Mouse (Mus musculus) forebrain, postnatal 0 days (tissue): ENCODE results near the gene Slc22a3. TPM values are rescaled to one million over a fixed set of nuclear protein-coding genes. Genes with fewer than 3 reads are reported as not detected.

ENCODE experiments used
- ATAC-seq: fragments of 200-750 bp; cut with Nextera tagmentation; 2 replicates; pipeline ENCODE4 v1.8.0; 2017; ENCODE audit warnings: mild to moderate bottlenecking, moderate library complexity
- DNase-seq: peaks from one replicate; pipeline ENCODE4 v3.0.0-alpha.2; 2015
- H3K27ac ChIP-seq: fragments of 300-500 bp; sonication (generic); 2 replicates; pipeline ENCODE4 v1.5.1; 2014; ENCODE audit warnings: low read depth, mild to moderate bottlenecking, antibody characterized with exemption, low read length, moderate library complexity, mixed read lengths
- H3K27me3 ChIP-seq: fragments of 300-500 bp; sonication (generic); 2 replicates; pipeline ENCODE4 v1.6.1; 2014; ENCODE audit warnings: mild to moderate bottlenecking, low read length, mixed read lengths; ENCODE audit not compliant: insufficient read depth
- H3K36me3 ChIP-seq: fragments of 300-500 bp; sonication (generic); 2 replicates; pipeline ENCODE4 v1.6.1; 2014; ENCODE audit warnings: mild to moderate bottlenecking, moderate library complexity; ENCODE audit not compliant: insufficient read depth
- H3K4me1 ChIP-seq: fragments of 300-500 bp; sonication (generic); 2 replicates; pipeline ENCODE4 v1.6.1; 2014; ENCODE audit warnings: antibody characterized with exemption; ENCODE audit not compliant: insufficient read depth
- H3K4me2 ChIP-seq: fragments of 300-500 bp; sonication (generic); 2 replicates; pipeline ENCODE4 v1.6.1; 2014; ENCODE audit warnings: low read depth, mild to moderate bottlenecking, moderate library complexity
- H3K4me3 ChIP-seq: fragments of 300-500 bp; sonication (generic); 2 replicates; pipeline ENCODE4 v1.5.1; 2014; ENCODE audit warnings: low read depth, low read length, mixed read lengths
- H3K9ac ChIP-seq: fragments of 300-500 bp; sonication (generic); 2 replicates; pipeline ENCODE4 v1.6.1; 2014; ENCODE audit warnings: mild to moderate bottlenecking
- H3K9me3 ChIP-seq: fragments of 300-500 bp; sonication (generic); 2 replicates; pipeline ENCODE4 v1.6.1; 2016; ENCODE audit warnings: low read length
- CTCF ChIP-seq: sonication (generic); IDR thresholded peaks from 2 replicates; pipeline ENCODE4 v1.5.1; 2016; ENCODE audit warnings: antibody characterized with exemption, control low read depth, low read depth
- WGBS: fragments of 180-500 bp; shearing (Covaris S2); extraction: QIAGEN DNeasy Blood & Tissue Kit; methylation state at CpG from one replicate; pipeline ENCODE4 v1.1.7; 2014; 5-methylcytosine and 5-hydroxymethylcytosine counted together
- polyA plus RNA-seq: library from polyadenylated mRNA; unstranded; fragments of >200 nt; fragmentation: Nextera tagmentation; extraction: Ambion mirVana; gene quantifications from 2 replicates; pipeline ENCODE4 v1.2.1, GENCODE M21; 2015
- total RNA-seq: library from RNA; depleted of rRNA; stranded (reverse); fragments of >200 nt; gene quantifications from 2 replicates; pipeline ENCODE4 v1.2.3, GENCODE M21; 2014; rRNA removed

The Slc22a3 gene
- total and polyA plus RNA-seq, 2 experiments from 2014 or later: 2.1 to 2.5 TPM

- DNase-seq (no peak), ATAC-seq (no peak)
- Histone ChIP-seq H3K27ac (no peak overlapping the region), H3K9me3 (no peaks in the 10 kb centered on the region), H3K27me3 (no peaks in the 10 kb centered on the region), H3K4me2 (no peak overlapping the region), H3K4me1 (no peaks in the 10 kb centered on the region), H3K36me3 (no peaks in the 10 kb centered on the region), H3K9ac (no peak overlapping the region), H3K4me3 (no peak overlapping the region)
- 82% methylated on average over 5 of the region's 5 CpGs for WGBS
- TF ChIP-seq CTCF: no peak
These were observed 138.1 kb downstream of the Slc22a3 start for GRCm38 (mm10) chr17:12369393-12369792.

Other genes with a start within 250 kb of the Slc22a3 start
- 28.9 and 35.3 TPM in 2 replicates for gene Map3k4, start 188.9 kb downstream of the Slc22a3 start, total RNA-seq
- 27.4 and 35.1 TPM in 2 replicates for gene Map3k4, start 188.9 kb downstream of the Slc22a3 start, polyA plus RNA-seq
- not detected in 2 replicates for gene Plg, start 129.1 kb downstream of the Slc22a3 start, total RNA-seq
- 0.19 TPM in 1 of 2 replicates, not detected in the other for gene Plg, start 129.1 kb downstream of the Slc22a3 start, polyA plus RNA-seq
- gene Slc22a2, start 76.4 kb upstream of the Slc22a3 start, total RNA-seq: 0.92 and 2.8 TPM in 2 replicates
- 1.7 TPM in 2 replicates for gene Slc22a2, start 76.4 kb upstream of the Slc22a3 start, polyA plus RNA-seq
- not detected in 2 replicates for gene Slc22a1, start 168.1 kb upstream of the Slc22a3 start, total RNA-seq
- gene Slc22a1, start 168.1 kb upstream of the Slc22a3 start, polyA plus RNA-seq: not detected in 2 replicates